Mouse (Mus musculus): ENCODE measurements around the gene Angptl7. TPM values are rescaled to one million over a fixed set of nuclear protein-coding genes. Genes with fewer than 3 reads are reported as not detected.

The Angptl7 gene
- polyA plus RNA-seq, 1 experiment = 0.04 TPM

DNA sequence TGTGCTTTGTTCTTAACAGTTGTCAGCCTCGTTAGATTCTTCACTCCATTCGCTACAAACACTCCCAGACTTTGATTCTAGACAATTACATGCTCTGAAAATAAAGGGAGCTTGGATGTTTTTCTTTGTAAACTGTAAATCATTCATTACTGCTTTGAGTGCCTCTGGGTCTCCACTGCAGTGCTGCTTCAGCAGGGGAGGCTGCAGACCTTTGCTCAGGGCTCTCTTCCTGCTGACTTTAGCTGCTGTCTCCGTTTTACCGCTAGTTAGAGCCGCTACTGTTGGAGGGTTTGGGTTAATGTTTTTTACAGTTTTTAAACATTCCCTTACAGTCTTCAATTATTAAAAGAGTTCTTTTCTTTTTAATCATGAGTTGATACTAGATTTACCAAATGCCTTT, 26.8 kb downstream of the Angptl7 start:
- Histone ChIP-seq H3K27me3 (ENCODE audit: control insufficient read depth, insufficient read depth, insufficient read length) (no peaks in the 10 kb centered on the region), H3K36me3 (ENCODE audit: control insufficient read depth, insufficient read depth) (peaks cover 63% of the 10 kb centered on the region), H3K79me3 (ENCODE audit: low read depth) (no peaks in the 10 kb centered on the region), H3K79me2 (ENCODE audit: control insufficient read depth, insufficient read depth) (no peaks in the 10 kb centered on the region), H3ac (ENCODE audit: control insufficient read depth, insufficient read length, low read depth) (no peak overlapping the region), H3K4me3 (ENCODE audit: insufficient read depth, poor library complexity, severe bottlenecking) (no peak overlapping the region)
- TF ChIP-seq MAX (IDR thresholded peaks at IDR 0.05) (no peak), MYOG (IDR thresholded peaks at IDR 0.05; ENCODE audit: control insufficient read depth, extremely low read depth, insufficient read length) (no peak), CEBPB (IDR thresholded peaks at IDR 0.05; ENCODE audit: low read depth) (no peak), MYOD1 (IDR thresholded peaks at IDR 0.05; ENCODE audit: control insufficient read depth, insufficient read length, low read depth) (no peak), FOSL1 (IDR thresholded peaks at IDR 0.05; ENCODE audit: insufficient read depth, low read length, poor library complexity, severe bottlenecking) (no peak), CTCF (IDR thresholded peaks at IDR 0.05; ENCODE audit: control insufficient read depth, insufficient read depth, insufficient read length) (no peak), USF1 (IDR thresholded peaks at IDR 0.05; ENCODE audit: low read depth) (no peak)

DNA sequence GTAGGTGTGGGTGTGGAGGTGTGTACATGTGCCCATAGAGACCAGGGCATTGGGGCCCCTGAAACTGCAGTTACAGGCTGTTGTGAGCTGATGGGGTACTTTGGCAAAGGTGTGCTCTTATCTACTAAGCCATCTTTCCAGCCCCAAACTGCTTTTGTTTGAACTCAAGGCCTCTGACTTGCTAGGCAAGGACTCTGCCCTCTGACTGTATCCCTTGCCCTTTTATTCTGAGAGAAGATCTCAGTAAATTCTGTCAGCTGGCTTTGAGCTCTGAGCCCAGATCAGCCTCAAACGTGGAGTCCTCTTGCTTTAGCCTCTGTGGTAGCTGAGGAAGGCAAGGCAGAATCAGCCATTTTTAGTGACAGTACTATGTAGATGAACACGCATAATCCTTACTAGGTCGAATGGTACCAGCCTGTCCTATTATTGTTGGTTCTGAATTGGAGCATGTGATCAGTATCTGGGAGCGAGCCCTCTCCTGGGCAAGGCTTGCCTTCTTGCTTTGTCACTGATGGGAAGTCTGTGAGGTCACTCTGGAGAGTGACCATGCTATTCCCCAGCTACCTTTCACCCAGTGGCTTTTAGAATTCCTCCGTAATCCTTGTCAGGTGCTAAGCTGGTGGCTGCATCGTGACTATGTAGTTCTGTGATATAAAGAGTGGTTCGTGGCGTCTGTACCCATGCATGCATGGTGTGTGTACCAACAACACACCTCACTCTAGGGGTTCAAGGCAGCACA, 27.7 kb downstream of the Angptl7 start:
- H3K27me3 ChIP-seq (ENCODE audit: control insufficient read depth, insufficient read depth, insufficient read length) = no peaks in the 10 kb centered on the region
- no peaks in the 10 kb centered on the region for H3K79me2 ChIP-seq (ENCODE audit: control insufficient read depth, insufficient read depth)
- H3K36me3 ChIP-seq (ENCODE audit: control insufficient read depth, insufficient read depth) = peaks cover 60% of the 10 kb centered on the region
- TF ChIP-seq CEBPB (IDR thresholded peaks at IDR 0.05; ENCODE audit: low read depth) (no peak), MYOG (IDR thresholded peaks at IDR 0.05; ENCODE audit: control insufficient read depth, extremely low read depth, insufficient read length) (no peak), MAX (IDR thresholded peaks at IDR 0.05) (no peak), CTCF (IDR thresholded peaks at IDR 0.05; ENCODE audit: control insufficient read depth, insufficient read depth, insufficient read length) (no peak), USF1 (IDR thresholded peaks at IDR 0.05; ENCODE audit: low read depth) (no peak), FOSL1 (IDR thresholded peaks at IDR 0.05; ENCODE audit: insufficient read depth, low read length, poor library complexity, severe bottlenecking) (no peak), MYOD1 (IDR thresholded peaks at IDR 0.05; ENCODE audit: control insufficient read depth, insufficient read length, low read depth) (no peak)
- H3K79me3 ChIP-seq (ENCODE audit: low read depth) = no peaks in the 10 kb centered on the region
- H3ac ChIP-seq (ENCODE audit: control insufficient read depth, insufficient read length, low read depth) = no peak overlapping the region
- H3K4me3 ChIP-seq (ENCODE audit: insufficient read depth, poor library complexity, severe bottlenecking) = no peak overlapping the region

GRCm38 (mm10) chr4:148471363-148471806, 28.9 kb downstream of the Angptl7 start:
- Histone ChIP-seq H3K27me3 (ENCODE audit: control insufficient read depth, insufficient read depth, insufficient read length) (no peaks in the 10 kb centered on the region), H3ac (ENCODE audit: control insufficient read depth, insufficient read length, low read depth) (no peak overlapping the region), H3K4me3 (ENCODE audit: insufficient read depth, poor library complexity, severe bottlenecking) (no peak overlapping the region), H3K79me2 (ENCODE audit: control insufficient read depth, insufficient read depth) (no peaks in the 10 kb centered on the region), H3K79me3 (ENCODE audit: low read depth) (no peaks in the 10 kb centered on the region), H3K36me3 (ENCODE audit: control insufficient read depth, insufficient read depth) (peaks cover 63% of the 10 kb centered on the region)
- no peak for TF ChIP-seq MAX (IDR thresholded peaks at IDR 0.05)
- TF ChIP-seq MYOD1 (IDR thresholded peaks at IDR 0.05; ENCODE audit: control insufficient read depth, insufficient read length, low read depth) = no peak
- no peak for TF ChIP-seq USF1 (IDR thresholded peaks at IDR 0.05; ENCODE audit: low read depth)
- TF ChIP-seq MYOG (IDR thresholded peaks at IDR 0.05; ENCODE audit: control insufficient read depth, extremely low read depth, insufficient read length) = no peak
- no peak for TF ChIP-seq CTCF (IDR thresholded peaks at IDR 0.05; ENCODE audit: control insufficient read depth, insufficient read depth, insufficient read length)
- TF ChIP-seq FOSL1 (IDR thresholded peaks at IDR 0.05; ENCODE audit: insufficient read depth, low read length, poor library complexity, severe bottlenecking) = no peak
- no peak for TF ChIP-seq CEBPB (IDR thresholded peaks at IDR 0.05; ENCODE audit: low read depth)

DNA sequence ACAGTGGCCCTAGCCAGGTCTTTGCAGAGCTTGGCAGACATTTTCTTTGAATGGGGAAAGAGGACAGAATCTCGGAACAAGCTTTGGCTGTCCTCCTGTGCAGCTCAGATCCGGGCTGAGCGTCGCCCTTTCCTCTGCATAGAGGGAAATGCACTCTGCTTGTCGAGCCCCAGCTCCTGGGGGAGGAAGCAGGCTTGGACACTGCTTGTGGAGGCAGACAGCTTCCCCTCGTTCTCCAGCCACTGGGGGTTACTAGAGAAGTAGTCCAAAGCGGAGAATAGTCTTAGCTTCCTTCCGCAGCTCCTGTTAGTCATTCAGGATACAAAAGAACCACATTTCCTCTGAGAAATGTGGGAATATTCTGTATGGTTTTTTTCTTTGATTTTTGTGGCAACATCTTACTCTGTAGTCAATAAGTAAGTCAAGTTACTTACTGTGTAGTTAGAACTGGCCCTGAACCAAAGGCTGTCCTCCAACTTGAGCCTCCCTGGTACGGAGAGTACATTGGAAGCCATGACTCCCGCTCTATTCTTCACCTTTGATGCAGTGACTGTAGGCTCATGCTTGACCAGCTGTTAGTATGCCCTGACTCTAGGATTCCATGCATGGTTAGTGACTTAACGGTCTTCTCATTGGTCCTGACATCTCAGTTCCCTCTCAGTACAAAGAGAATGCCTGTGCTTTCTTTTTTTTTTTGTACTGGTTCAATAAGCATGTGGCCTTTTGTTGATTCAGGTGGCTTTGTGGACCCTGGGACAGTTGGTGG, 30.6 kb downstream of the Angptl7 start:
- H3K4me3 ChIP-seq (ENCODE audit: insufficient read depth, poor library complexity, severe bottlenecking) = no peak overlapping the region
- H3K79me2 ChIP-seq (ENCODE audit: control insufficient read depth, insufficient read depth) = no peaks in the 10 kb centered on the region
- H3K27me3 ChIP-seq (ENCODE audit: control insufficient read depth, insufficient read depth, insufficient read length) = no peaks in the 10 kb centered on the region
- H3K36me3 ChIP-seq (ENCODE audit: control insufficient read depth, insufficient read depth) = peaks cover 70% of the 10 kb centered on the region
- no peaks in the 10 kb centered on the region for H3K79me3 ChIP-seq (ENCODE audit: low read depth)
- no peak overlapping the region for H3ac ChIP-seq (ENCODE audit: control insufficient read depth, insufficient read length, low read depth)
- TF ChIP-seq MYOG (IDR thresholded peaks at IDR 0.05; ENCODE audit: control insufficient read depth, extremely low read depth, insufficient read length) = no peak
- TF ChIP-seq USF1 (IDR thresholded peaks at IDR 0.05; ENCODE audit: low read depth) = no peak
- TF ChIP-seq CTCF (IDR thresholded peaks at IDR 0.05; ENCODE audit: control insufficient read depth, insufficient read depth, insufficient read length) = no peak
- no peak for TF ChIP-seq CEBPB (IDR thresholded peaks at IDR 0.05; ENCODE audit: low read depth)

DNA sequence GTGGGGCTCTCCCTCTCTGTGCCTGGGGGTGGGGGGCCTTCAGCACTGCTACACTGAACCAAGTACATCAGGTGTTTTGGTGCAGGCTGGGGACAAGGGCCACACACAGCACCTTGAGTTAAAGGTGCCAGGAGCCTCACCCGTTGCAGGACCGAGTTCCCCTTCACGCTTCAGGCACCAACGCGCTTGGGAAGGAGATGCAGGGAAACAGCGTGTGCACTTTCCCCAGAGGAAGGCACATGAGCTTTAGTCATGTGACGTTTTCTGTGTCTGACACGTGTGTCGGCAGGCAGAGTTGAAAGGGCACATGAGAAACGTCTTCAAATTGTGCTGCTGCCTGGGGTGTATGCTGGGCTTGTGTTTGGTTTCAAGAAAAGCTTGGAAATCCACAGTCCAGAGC, 31.9 kb downstream of the Angptl7 start:
- no peaks in the 10 kb centered on the region for H3K79me2 ChIP-seq (ENCODE audit: control insufficient read depth, insufficient read depth)
- no peaks in the 10 kb centered on the region for H3K27me3 ChIP-seq (ENCODE audit: control insufficient read depth, insufficient read depth, insufficient read length)
- no peak overlapping the region for H3K4me3 ChIP-seq (ENCODE audit: insufficient read depth, poor library complexity, severe bottlenecking)
- H3K36me3 ChIP-seq (ENCODE audit: control insufficient read depth, insufficient read depth) = peaks cover 73% of the 10 kb centered on the region
- no peak overlapping the region for H3ac ChIP-seq (ENCODE audit: control insufficient read depth, insufficient read length, low read depth)
- no peaks in the 10 kb centered on the region for H3K79me3 ChIP-seq (ENCODE audit: low read depth)
- TF ChIP-seq CTCF (IDR thresholded peaks at IDR 0.05; ENCODE audit: control insufficient read depth, insufficient read depth, insufficient read length) (no peak), MYOG (IDR thresholded peaks at IDR 0.05; ENCODE audit: control insufficient read depth, extremely low read depth, insufficient read length) (no peak), FOSL1 (IDR thresholded peaks at IDR 0.05; ENCODE audit: insufficient read depth, low read length, poor library complexity, severe bottlenecking) (no peak), MAX (IDR thresholded peaks at IDR 0.05) (no peak)

Measured in C2C12 (cell line).